Mouse (Mus musculus): ENCODE data around the gene Slc16a6.

GRCm38 (mm10) chr11:109460586-109460985 lies 12.8 kb downstream of the Slc16a6 start:
- no peak for TF ChIP-seq POLR2A (IDR thresholded peaks at IDR 0.05; ENCODE audit: borderline replicate concordance, control insufficient read depth, low read depth, low read length)
- TF ChIP-seq CTCF (IDR thresholded peaks at IDR 0.05; ENCODE audit: control insufficient read depth, insufficient read depth, low read length): no peak

Measured in bone marrow, adult 2 months (tissue).